11 mouse cellular contexts compared by ENCODE assay signal in genomic region chr4:144867926-144868325, GRCm38 (mm10).
"Had no signal": no experiment of that assay in that cellular context is flagged by ENCODE, and none has a peak within 500 bp of the region (broad histone marks: within the 10 kb centered on the region; RNA-seq: fewer than 3 reads in every experiment).

No protein-coding gene starts in this region.

- H3K4me1 ChIP-seq: kidney, embryonic 15.5 days; midbrain, embryonic 12.5 days; neural tube, embryonic 15.5 days had no signal

- H3K27ac ChIP-seq: kidney, embryonic 15.5 days; limb, embryonic 13.5 days; liver, embryonic 14.5 days; midbrain, embryonic 12.5 days; neural tube, embryonic 15.5 days had no signal

- H3K9me3 ChIP-seq: kidney, embryonic 15.5 days; midbrain, embryonic 12.5 days; neural tube, embryonic 15.5 days had no signal

- DNase-seq: kidney, postnatal 14 days; lung, adult 18-20 months; right cerebral cortex, adult 18-20 months; right cerebral cortex, postnatal 25 days; thymus, postnatal 36 days had no signal

- H3K4me2 ChIP-seq: kidney, embryonic 15.5 days; limb, embryonic 13.5 days; midbrain, embryonic 12.5 days; neural tube, embryonic 15.5 days had no signal

- H3K36me3 ChIP-seq: kidney, embryonic 15.5 days; limb, embryonic 13.5 days; midbrain, embryonic 12.5 days; neural tube, embryonic 15.5 days had no signal

- H3K9ac ChIP-seq: kidney, embryonic 15.5 days; limb, embryonic 13.5 days; liver, embryonic 14.5 days; midbrain, embryonic 12.5 days; neural tube, embryonic 15.5 days had no signal

- H3K4me3 ChIP-seq: kidney, embryonic 15.5 days; limb, embryonic 13.5 days; midbrain, embryonic 12.5 days; myocyte; neural tube, embryonic 15.5 days had no signal

- H3K27me3 ChIP-seq: kidney, embryonic 15.5 days; limb, embryonic 13.5 days; midbrain, embryonic 12.5 days; neural tube, embryonic 15.5 days had no signal
